Mouse (Mus musculus) adipocyte (in vitro differentiated cells): ENCODE data around the gene Bag6.

Source experiments
- DNase-seq: peaks from one replicate; pipeline ENCODE4 v3.0.0-alpha.2; 2016; ENCODE audit warnings: low spot score

Gene Bag6

GRCm38 (mm10) chr17:35195631-35196320 lies 60.8 kb downstream of the Bag6 start:
- DNase-seq = no peak

GRCm38 (mm10) chr17:35196321-35196641 lies 61.3 kb downstream of the Bag6 start:
- DNase-seq = no peak
